Mouse (Mus musculus): Measurements from ENCODE around the gene Tanc1.

Tanc1 gene

GRCm38 (mm10) chr2:59612733-59613473 lies 1.1 kb downstream of the Tanc1 start:
- DNase-seq (ENCODE audit: low read depth, low spot score): no peak

GRCm38 (mm10) chr2:59613474-59614019 lies 1.7 kb downstream of the Tanc1 start:
- DNase-seq (ENCODE audit: low read depth, low spot score): no peak

GRCm38 (mm10) chr2:59616890-59617289 lies 5.0 kb downstream of the Tanc1 start:
- DNase-seq (ENCODE audit: low read depth, low spot score): no peak

DNA sequence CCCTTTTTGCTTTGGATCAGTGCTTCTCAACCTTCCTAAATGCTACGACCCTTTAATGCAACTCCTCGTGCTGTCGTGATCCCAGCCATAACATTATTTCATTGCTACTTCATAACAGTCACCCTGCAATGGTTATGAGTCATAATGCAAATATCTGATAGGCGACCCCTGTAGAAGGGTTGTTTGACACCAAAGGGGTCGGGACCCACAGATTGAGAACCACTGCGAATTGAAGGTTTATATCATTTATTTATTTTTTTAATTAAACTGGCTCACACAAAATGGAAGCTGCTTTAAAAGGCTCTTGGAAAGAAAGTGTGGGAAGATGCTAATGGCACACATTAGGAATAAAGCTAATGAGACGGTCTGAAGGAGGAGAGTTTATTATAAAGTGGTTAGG lies 7.2 kb downstream of the Tanc1 start:
- DNase-seq (ENCODE audit: low read depth, low spot score): no peak

- DNase-seq (ENCODE audit: low read depth, low spot score): no peak
Observed at GRCm38 (mm10) chr2:59620601-59621000, 8.8 kb downstream of the Tanc1 start.

- DNase-seq (ENCODE audit: low read depth, low spot score): no peak
Observed at GRCm38 (mm10) chr2:59622514-59623139, 10.8 kb downstream of the Tanc1 start.

DNA sequence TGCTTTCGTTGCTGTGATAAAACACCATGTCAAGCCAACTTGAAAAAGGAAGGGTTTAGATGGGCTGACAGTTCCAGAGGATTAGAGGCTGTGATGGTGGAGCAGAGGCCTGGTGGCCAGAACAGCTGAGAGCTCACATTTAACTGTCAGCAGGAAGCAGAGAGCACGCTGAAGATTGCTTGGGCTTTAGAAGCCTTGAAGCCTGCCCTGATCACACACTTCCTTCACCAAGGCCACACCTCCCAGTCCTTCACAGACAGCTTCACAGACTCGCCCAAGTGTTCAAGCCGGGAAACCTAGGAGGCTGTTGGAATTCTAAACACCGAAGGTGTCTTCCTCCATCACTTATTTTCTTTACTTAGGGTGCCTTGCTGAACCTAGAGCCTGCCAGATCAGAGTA lies 12.0 kb downstream of the Tanc1 start:
- no peak for DNase-seq (ENCODE audit: low read depth, low spot score)

DNA sequence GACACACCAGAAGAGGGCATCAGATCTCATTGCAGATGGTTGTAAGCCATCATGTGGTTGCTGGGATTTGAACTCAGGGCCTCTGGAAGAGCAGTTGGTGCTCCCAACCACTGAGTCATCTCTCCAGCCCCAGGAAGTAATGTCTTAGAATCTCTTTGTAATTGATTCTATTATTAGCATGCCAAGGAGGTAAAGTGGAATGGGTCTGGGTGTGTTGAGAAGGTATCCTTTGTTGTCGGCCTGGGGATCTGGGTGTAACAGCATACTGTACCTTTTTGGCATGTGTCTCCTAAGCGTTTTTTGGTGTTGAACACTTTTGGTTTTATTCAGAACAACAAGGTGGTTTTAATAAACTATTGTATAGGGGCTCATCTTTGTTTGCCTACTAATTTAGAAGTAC lies 13.6 kb downstream of the Tanc1 start:
- no peak for DNase-seq (ENCODE audit: low read depth, low spot score)

GRCm38 (mm10) chr2:59625927-59626326 lies 14.1 kb downstream of the Tanc1 start:
- no peak for DNase-seq (ENCODE audit: low read depth, low spot score)

DNA sequence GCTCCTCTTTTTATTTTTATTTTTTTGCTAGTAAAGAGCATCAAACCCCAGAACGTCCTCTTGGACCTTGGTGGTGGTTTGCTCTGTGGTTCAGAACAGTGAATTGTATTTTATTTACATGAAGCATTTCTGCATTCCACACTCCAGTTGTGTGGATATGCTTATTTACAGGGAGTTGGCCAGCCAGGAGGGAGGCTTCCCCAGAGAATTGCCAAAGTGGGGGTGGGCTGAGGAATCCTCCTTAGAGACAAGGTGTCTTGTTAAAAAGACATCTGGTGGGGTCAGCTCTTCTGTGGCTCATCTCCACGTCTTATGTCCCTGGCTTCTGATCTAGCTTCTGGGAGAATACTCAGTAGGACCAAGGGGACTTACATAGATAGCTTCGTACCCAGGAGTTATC lies 14.6 kb downstream of the Tanc1 start:
- no peak for DNase-seq (ENCODE audit: low read depth, low spot score)

DNA sequence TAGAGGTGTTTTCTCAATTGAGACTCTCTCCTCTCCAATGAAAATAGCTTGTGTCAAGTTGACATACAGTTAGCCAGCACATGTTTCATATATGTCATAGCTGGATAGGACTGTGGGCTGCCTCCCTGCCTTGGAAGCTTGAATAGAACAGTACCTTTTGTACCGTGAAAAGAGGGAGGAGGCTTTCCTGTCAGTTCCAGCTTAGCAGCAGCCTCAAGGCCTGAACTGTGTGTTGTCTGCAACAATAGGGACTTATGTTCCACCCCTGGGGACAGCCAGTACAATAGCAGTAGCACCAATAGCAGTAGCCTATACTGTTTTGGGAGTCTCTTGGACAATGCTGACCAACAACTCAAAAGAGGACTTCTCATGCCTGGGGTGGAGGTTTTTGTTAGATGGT lies 15.7 kb downstream of the Tanc1 start:
- no peak for DNase-seq (ENCODE audit: low read depth, low spot score)

GRCm38 (mm10) chr2:59628057-59628901 lies 16.4 kb downstream of the Tanc1 start:
- DNase-seq (ENCODE audit: low read depth, low spot score): no peak

DNA sequence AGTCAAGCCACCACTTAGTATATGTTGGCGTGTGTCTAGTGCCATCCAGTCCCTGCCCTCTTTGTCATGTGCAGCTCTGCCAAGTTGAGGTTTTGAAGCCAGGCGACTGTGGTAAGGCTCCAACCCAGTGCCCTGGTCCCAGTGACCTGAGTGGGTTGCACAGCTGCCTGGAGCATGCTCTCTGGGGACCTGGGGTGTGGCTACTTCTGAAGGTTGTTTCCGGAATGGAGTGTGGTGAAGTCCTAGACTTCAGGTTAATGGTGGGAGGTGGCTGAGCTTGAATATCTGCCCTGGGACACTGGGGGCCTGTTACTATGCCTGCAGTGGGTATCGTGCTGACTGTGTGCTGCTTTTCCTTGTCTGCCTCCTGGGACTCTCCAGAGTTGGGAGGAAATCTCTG lies 18.0 kb downstream of the Tanc1 start:
- DNase-seq (ENCODE audit: low read depth, low spot score): no peak

GRCm38 (mm10) chr2:59631406-59631805 lies 19.6 kb downstream of the Tanc1 start:
- no peak for DNase-seq (ENCODE audit: low read depth, low spot score)

GRCm38 (mm10) chr2:59633761-59634430 lies 22.1 kb downstream of the Tanc1 start:
- no peak for DNase-seq (ENCODE audit: low read depth, low spot score)

GRCm38 (mm10) chr2:59637040-59637785 lies 25.4 kb downstream of the Tanc1 start:
- DNase-seq (ENCODE audit: low read depth, low spot score): no peak

GRCm38 (mm10) chr2:59642722-59643121 lies 30.9 kb downstream of the Tanc1 start:
- DNase-seq (ENCODE audit: low read depth, low spot score): no peak

DNA sequence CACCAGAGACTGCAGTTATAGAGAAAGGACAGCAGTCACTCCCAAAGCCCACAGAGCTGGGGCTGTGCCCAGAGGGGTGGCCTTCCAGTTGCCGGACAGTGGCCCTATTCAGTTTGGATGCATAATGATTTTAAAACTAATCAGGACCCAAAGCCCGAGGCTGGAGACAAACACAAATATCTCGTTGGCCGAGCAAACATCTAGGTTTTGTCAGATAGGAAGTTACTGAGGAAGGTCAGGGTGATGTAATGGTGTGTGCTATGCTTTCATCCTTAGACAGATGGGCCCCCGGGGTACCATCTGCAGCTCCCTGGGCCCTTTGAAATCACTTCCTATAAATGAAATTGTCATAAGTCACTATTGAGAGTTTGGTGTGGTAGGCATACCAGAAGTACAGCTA lies 33.0 kb downstream of the Tanc1 start:
- DNase-seq (ENCODE audit: low read depth, low spot score): no peak

DNA sequence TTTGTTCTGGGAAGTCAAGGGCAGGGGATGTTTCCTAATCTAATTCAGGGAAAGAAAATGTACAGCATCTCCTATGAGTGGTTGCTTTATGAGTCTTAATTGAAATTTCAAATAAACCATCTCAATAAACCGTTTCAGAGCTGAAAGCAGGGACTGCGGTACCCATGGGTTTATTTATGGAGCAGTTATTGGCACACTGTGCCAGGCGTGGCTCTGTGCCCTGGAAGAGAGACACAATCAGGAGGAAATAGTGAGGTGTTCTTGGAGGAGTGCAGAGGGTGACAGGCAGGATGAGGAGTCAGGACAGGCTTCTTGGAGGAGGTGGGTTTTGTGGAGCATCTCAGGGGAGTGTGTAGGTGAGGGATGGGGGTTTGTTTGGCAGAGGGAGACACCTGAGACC lies 33.7 kb downstream of the Tanc1 start:
- DNase-seq (ENCODE audit: low read depth, low spot score): no peak

DNA sequence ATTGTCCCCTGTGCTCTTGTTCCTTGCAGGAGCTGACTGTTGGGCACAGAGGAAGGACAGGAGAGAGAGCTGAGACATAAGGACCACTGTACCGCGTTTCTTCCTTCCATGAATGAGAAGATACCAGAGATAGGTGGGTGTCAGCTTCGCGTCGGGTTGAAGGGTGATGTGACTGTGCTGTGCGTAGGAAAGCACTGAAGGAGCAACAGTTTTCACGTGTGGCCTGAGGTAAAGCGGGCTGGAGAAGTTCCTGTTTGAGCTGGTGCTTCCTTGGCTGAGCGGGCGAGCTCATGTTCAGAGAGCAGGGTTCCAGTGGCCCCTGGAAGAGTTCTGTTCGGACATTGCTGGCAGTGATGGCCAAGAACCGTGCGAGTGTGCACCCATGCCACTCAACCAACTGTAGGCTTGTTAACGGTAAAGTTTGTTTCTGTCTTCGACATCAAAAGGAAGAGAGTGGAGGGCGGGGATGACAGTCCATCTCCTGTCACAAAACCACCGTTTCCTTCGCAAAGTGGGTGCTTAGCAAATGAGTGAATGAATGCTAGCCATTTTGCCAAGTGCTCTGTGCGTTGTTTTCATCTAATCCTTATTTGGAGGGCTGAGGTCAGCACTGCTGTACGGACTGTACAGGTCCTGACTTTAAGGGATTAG lies 35.0 kb downstream of the Tanc1 start:
- no peak for DNase-seq (ENCODE audit: low read depth, low spot score)

Measured in embryo, embryonic 11.5 days (tissue).